7 mouse cellular contexts compared by ENCODE assay signal in genomic region chr7:73589208-73589771, GRCm38 (mm10). TPM values are rescaled to one million over a fixed set of nuclear protein-coding genes. Genes with fewer than 3 reads are reported as not detected.
DNase-seq lines count a peak whose midpoint lies in the region; ATAC-seq and TF ChIP-seq lines count a peak whose summit lies in the region.

No protein-coding gene starts in this region.

- H3K9ac ChIP-seq in lung, postnatal 0 days (replicated peaks; ENCODE audit: low read depth) = no peak overlapping the region
- H3K9ac ChIP-seq in embryonic facial prominence, embryonic 15.5 days = no peak overlapping the region; the same call in 1 of the 2 replicates
- 0 out of 2 replicates have a peak overlapping the region, but pooled peaks have one; percentile 11 for H3K9ac ChIP-seq in intestine, embryonic 15.5 days

- H3K9me3 ChIP-seq in lung, postnatal 0 days (ENCODE audit: low read length) = no peaks in the 10 kb centered on the region
- no peaks in the 10 kb centered on the region for H3K9me3 ChIP-seq in embryonic facial prominence, embryonic 15.5 days (replicated peaks)
- H3K9me3 ChIP-seq in intestine, embryonic 15.5 days = no peaks in the 10 kb centered on the region

- peak; percentile 42 for ATAC-seq in lung, postnatal 0 days
- 0 out of 2 replicates have a peak, but pooled peaks have one; percentile 10 for ATAC-seq in embryonic facial prominence, embryonic 15.5 days (ENCODE audit: insufficient number of reproducible peaks, low FRiP score, low TSS enrichment, low read depth)
- ATAC-seq in intestine, embryonic 15.5 days = peak; percentile 79
- no peak for ATAC-seq in erythroid progenitor cell, adult 5-6 weeks (replicated peaks; ENCODE audit: low FRiP score, poor library complexity, severe bottlenecking)

- no peaks in the 10 kb centered on the region for H3K27me3 ChIP-seq in lung, postnatal 0 days (replicated peaks; ENCODE audit: insufficient read depth, low read length)
- H3K27me3 ChIP-seq in embryonic facial prominence, embryonic 15.5 days = no peaks in the 10 kb centered on the region
- H3K27me3 ChIP-seq in intestine, embryonic 15.5 days (replicated peaks) = no peaks in the 10 kb centered on the region

- DNase-seq in lung, postnatal 0 days (ENCODE audit: low spot score) = peak; percentile 68
- DNase-seq in lung, postnatal 25 days (ENCODE audit: low spot score) = no peak
- peak; percentile 41 to 42 for DNase-seq in adrenal gland, adult 18-20 months (ENCODE audit: low spot score in 2 of 2)
- DNase-seq in lung, postnatal 10 days = peak; percentile 63

- TF ChIP-seq EP300 in lung, postnatal 0 days (IDR thresholded peaks at IDR 0.05) = 0 out of 2 replicates have a peak, but pooled peaks have one; percentile 20

- TF ChIP-seq CTCF in lung, postnatal 0 days (IDR thresholded peaks at IDR 0.05) = no peak

- H3K4me1 ChIP-seq in lung, postnatal 0 days (ENCODE audit: insufficient read depth, low read depth, low read length) = peaks cover 14% of the 10 kb centered on the region
- H3K4me1 ChIP-seq in embryonic facial prominence, embryonic 15.5 days = peaks cover 40% of the 10 kb centered on the region
- peaks cover 28% of the 10 kb centered on the region for H3K4me1 ChIP-seq in intestine, embryonic 15.5 days (replicated peaks)

- no peak overlapping the region for H3K4me3 ChIP-seq in lung, postnatal 0 days (ENCODE audit: low read depth, low read length)
- H3K4me3 ChIP-seq in embryonic facial prominence, embryonic 15.5 days (replicated peaks) = no peak overlapping the region
- H3K4me3 ChIP-seq in intestine, embryonic 15.5 days (replicated peaks) = no peak overlapping the region

- H3K27ac ChIP-seq in lung, postnatal 0 days (ENCODE audit: low read length) = peak overlapping the region; percentile 60
- H3K27ac ChIP-seq in embryonic facial prominence, embryonic 15.5 days (replicated peaks) = peak overlapping the region; percentile 88
- H3K27ac ChIP-seq in intestine, embryonic 15.5 days = peak overlapping the region; percentile 96

- H3K4me2 ChIP-seq in lung, postnatal 0 days (replicated peaks; ENCODE audit: low read depth, low read length) = peak overlapping the region; percentile 17
- H3K4me2 ChIP-seq in embryonic facial prominence, embryonic 15.5 days (replicated peaks) = peak overlapping the region; percentile 15; the same call in 1 of the 2 replicates
- peak overlapping the region; percentile 45 for H3K4me2 ChIP-seq in intestine, embryonic 15.5 days (replicated peaks)

- WGBS in lung, postnatal 0 days = 23% methylated on average over 14 of the region's 14 CpGs
- 28% methylated on average over 14 of the region's 14 CpGs for WGBS in embryonic facial prominence, embryonic 15.5 days
- WGBS in intestine, embryonic 15.5 days = 20% methylated on average over 14 of the region's 14 CpGs

- H3K36me3 ChIP-seq in lung, postnatal 0 days (ENCODE audit: insufficient read depth, low read length) = no peaks in the 10 kb centered on the region
- H3K36me3 ChIP-seq in embryonic facial prominence, embryonic 15.5 days = no peaks in the 10 kb centered on the region
- no peaks in the 10 kb centered on the region for H3K36me3 ChIP-seq in intestine, embryonic 15.5 days

RNA-seq across cellular contexts. Expression of gene Chd2, which starts 47.7 kb away (rescaled TPM):
- 38.0 and 39.9 TPM in 2 replicates for polyA plus RNA-seq in lung, postnatal 0 days (2015; fragmentation: Nextera tagmentation; extraction: Ambion mirVana)
- 10 to 100 TPM; 35.5 to 35.8 TPM for total RNA-seq in adrenal gland, adult 18-20 months (2021)
- 46.7 and 53.0 TPM in 2 replicates for polyA plus RNA-seq in embryonic facial prominence, embryonic 15.5 days (2015; fragmentation: Nextera tagmentation; extraction: Ambion mirVana)
- 39.3 and 46.0 TPM in 2 replicates for polyA plus RNA-seq in intestine, embryonic 15.5 days (2015; fragmentation: Nextera tagmentation; extraction: Ambion mirVana)
- 63.1 and 106 TPM in 2 replicates for total RNA-seq in erythroid progenitor cell, adult 5-6 weeks (2015; ENCODE audit: low replicate concordance)
- 179 and 206 TPM in 2 replicates for total RNA-seq in erythroid progenitor cell, adult 5-6 weeks (2017; ENCODE audit: low replicate concordance)
